Mouse (Mus musculus) heart, postnatal 36 days (tissue): ENCODE results near the gene Gpr183. TPM values are rescaled to one million over a fixed set of nuclear protein-coding genes. Genes with fewer than 3 reads are reported as not detected.

Experiments
- DNase-seq, 2 experiments: peaks; one replicate each; pipeline ENCODE4 v3.0.0; 2021 to 2022
- intact Hi-C: fragments of 180-260 bp; cut with DNase I; formaldehyde crosslinking; loops from one replicate; pipeline ENCODE4 v1.15.1; 2025
- total RNA-seq, 2 experiments: library from RNA; stranded (reverse); gene quantifications; 2 replicates each; pipeline ENCODE4 v1.2.3; 2021

Gene Gpr183
- total RNA-seq, 2 experiments from 2014 or later: 1.2 to 2.0 TPM

- intact Hi-C loops: no loop called here
These were observed 30.9 kb downstream of the Gpr183 start for GRCm38 (mm10) chr14:121933906-121934596.

GRCm38 (mm10) chr14:121932180-121932579 lies 32.8 kb downstream of the Gpr183 start:
- DNase-seq: no peak
- intact Hi-C loops: no loop called here

More at GRCm38 (mm10) chr14:121933906-121934596, 30.9 kb downstream of the Gpr183 start:
- no peak for DNase-seq

- DNase-seq: no peak
- intact Hi-C loops: no loop called here
These were observed 33.4 kb downstream of the Gpr183 start for GRCm38 (mm10) chr14:121931594-121931993.

- intact Hi-C loops: no loop called here
- no peak for DNase-seq
These were observed 34.1 kb downstream of the Gpr183 start for GRCm38 (mm10) chr14:121930731-121931383.

- DNase-seq: no peak
- intact Hi-C loops: loop anchor here (5.0 kb wide), 1 partner anchor 203 kb away; no protein-coding TSS in a partner anchor
These were observed 35.6 kb downstream of the Gpr183 start for GRCm38 (mm10) chr14:121929243-121929951.

GRCm38 (mm10) chr14:121928375-121929137 lies 36.4 kb downstream of the Gpr183 start:
- DNase-seq: peak; percentile 58 to 73
- intact Hi-C loops: loop anchor here (1.0 to 5.0 kb wide), 2 partner anchors 132 to 204 kb away; no protein-coding TSS in a partner anchor

GRCm38 (mm10) chr14:121927451-121927850 lies 37.5 kb downstream of the Gpr183 start:
- intact Hi-C loops: loop anchor here (5.0 kb wide), 1 partner anchor 205 kb away; no protein-coding TSS in a partner anchor
- no peak for DNase-seq

- DNase-seq: no peak
- intact Hi-C loops: loop anchor here (5.0 kb wide), 1 partner anchor 205 kb away; no protein-coding TSS in a partner anchor
These were observed 38.1 kb downstream of the Gpr183 start for GRCm38 (mm10) chr14:121926901-121927300.

- no peak for DNase-seq
- intact Hi-C loops: loop anchor here (5.0 kb wide), 1 partner anchor 207 kb away; no protein-coding TSS in a partner anchor
These were observed 40.1 kb downstream of the Gpr183 start for GRCm38 (mm10) chr14:121924876-121925275.

- no peak for DNase-seq
- intact Hi-C loops: no loop called here
These were observed 42.3 kb downstream of the Gpr183 start for GRCm38 (mm10) chr14:121922731-121923130.

- no peak for DNase-seq
- intact Hi-C loops: no loop called here
These were observed 43.0 kb downstream of the Gpr183 start for GRCm38 (mm10) chr14:121922016-121922415.

- intact Hi-C loops: no loop called here
These were observed 44.4 kb downstream of the Gpr183 start for GRCm38 (mm10) chr14:121920511-121921124.

GRCm38 (mm10) chr14:121919752-121920151 lies 45.2 kb downstream of the Gpr183 start:
- DNase-seq: no peak
- intact Hi-C loops: loop anchor here (1.0 kb wide), 1 partner anchor 54 kb away; no protein-coding TSS in a partner anchor

More at GRCm38 (mm10) chr14:121920511-121921124, 44.4 kb downstream of the Gpr183 start:
- DNase-seq: no peak

GRCm38 (mm10) chr14:121918266-121918665 lies 46.7 kb downstream of the Gpr183 start:
- intact Hi-C loops: no loop called here
- DNase-seq: no peak

GRCm38 (mm10) chr14:121916311-121917094 lies 48.5 kb downstream of the Gpr183 start:
- intact Hi-C loops: no loop called here
- no peak for DNase-seq

GRCm38 (mm10) chr14:121915621-121916020 lies 49.4 kb downstream of the Gpr183 start, which contains the start of gene Gpr18:
Gene Gpr18, minus strand, starts transcription at chr14:121915781.
- intact Hi-C loops: no loop called here
- no peak for DNase-seq

- intact Hi-C loops: no loop called here
- no peak for DNase-seq
These were observed 49.9 kb downstream of the Gpr183 start for GRCm38 (mm10) chr14:121915143-121915542.

- intact Hi-C loops: no loop called here
- no peak for DNase-seq
These were observed 52.5 kb downstream of the Gpr183 start for GRCm38 (mm10) chr14:121912501-121912900.

GRCm38 (mm10) chr14:121909868-121910267 lies 55.1 kb downstream of the Gpr183 start:
- intact Hi-C loops: no loop called here

More at GRCm38 (mm10) chr14:121909868-121910267, 55.1 kb downstream of the Gpr183 start:
- no peak for DNase-seq
